Mouse (Mus musculus) embryonic facial prominence, embryonic 10.5 days (tissue): Measurements from ENCODE around the gene Lrrc47. TPM values are rescaled to one million over a fixed set of nuclear protein-coding genes. Genes with fewer than 3 reads are reported as not detected.

Source experiments
- DNase-seq: peaks from one replicate; pipeline ENCODE4 v3.0.0-alpha.2; 2017; ENCODE audit warnings: low spot score
- H3K27ac ChIP-seq: fragments of 300-500 bp; sonication (generic); replicated peaks from 2 replicates; pipeline ENCODE4 v1.5.1; 2016; ENCODE audit warnings: mild to moderate bottlenecking
- H3K27me3 ChIP-seq: fragments of 300-500 bp; sonication (generic); replicated peaks from 2 replicates; pipeline ENCODE4 v1.6.1; 2016; ENCODE audit warnings: low read depth, mild to moderate bottlenecking; ENCODE audit not compliant: poor library complexity, severe bottlenecking
- H3K36me3 ChIP-seq: fragments of 300-500 bp; sonication (generic); replicated peaks from 2 replicates; pipeline ENCODE4 v1.6.1; 2016; ENCODE audit warnings: mild to moderate bottlenecking, moderate library complexity
- H3K4me1 ChIP-seq: fragments of 300-500 bp; sonication (generic); 2 replicates; pipeline ENCODE4 v1.6.1; 2016
- H3K4me3 ChIP-seq: fragments of 300-500 bp; sonication (generic); 2 replicates; pipeline ENCODE4 v1.5.1; 2016; ENCODE audit warnings: mild to moderate bottlenecking, moderate library complexity
- H3K9me3 ChIP-seq: fragments of 300-500 bp; sonication (generic); 2 replicates; pipeline ENCODE4 v1.6.1; 2016; ENCODE audit warnings: mild to moderate bottlenecking
- WGBS: fragments of 180-500 bp; shearing (Covaris S2); methylation state at CpG from one replicate; pipeline ENCODE4 v1.1.7; 2016; 5-methylcytosine and 5-hydroxymethylcytosine counted together
- polyA plus RNA-seq: library from polyadenylated mRNA; unstranded; fragments of >200 nt; fragmentation: Nextera tagmentation; extraction: Ambion mirVana; gene quantifications from 2 replicates; pipeline ENCODE4 v1.2.1, GENCODE M21; 2016

Lrrc47 gene
- polyA plus RNA-seq, 1 experiment from 2014 or later = 24.9 TPM

GRCm38 (mm10) chr4:154064827-154065773 is 53.6 kb downstream of the Lrrc47 start:
- Histone ChIP-seq H3K27ac (no peak overlapping the region), H3K27me3 (peaks cover 9% of the 10 kb centered on the region), H3K4me3 (no peak overlapping the region), H3K9me3 (no peaks in the 10 kb centered on the region), H3K36me3 (no peaks in the 10 kb centered on the region), H3K4me1 (no peaks in the 10 kb centered on the region)
- DNase-seq = peak; percentile 16
- 63% methylated on average over 14 of the region's 14 CpGs for WGBS

GRCm38 (mm10) chr4:154070896-154071295 is 59.4 kb downstream of the Lrrc47 start:
- no peaks in the 10 kb centered on the region for H3K36me3 ChIP-seq
- peak; percentile 69 for DNase-seq
- no peak overlapping the region for H3K27ac ChIP-seq
- WGBS = under 1% methylated on average over 5 of the region's 5 CpGs
- H3K27me3 ChIP-seq = peaks cover 47% of the 10 kb centered on the region
- peaks cover 16% of the 10 kb centered on the region for H3K4me1 ChIP-seq
- H3K4me3 ChIP-seq = no peak overlapping the region
- H3K9me3 ChIP-seq = no peaks in the 10 kb centered on the region

Other genes with a start within 250 kb of the Lrrc47 start
- gene A430005L14Rik, start 54.5 kb upstream of the Lrrc47 start, polyA plus RNA-seq = 114 and 118 TPM in 2 replicates
- 12.1 and 13.8 TPM in 2 replicates for gene Dffb, start 36.6 kb upstream of the Lrrc47 start, polyA plus RNA-seq
- gene Cep104, start 36.5 kb upstream of the Lrrc47 start, polyA plus RNA-seq = 20.5 and 23.5 TPM in 2 replicates
- gene Smim1, start 14.5 kb downstream of the Lrrc47 start, polyA plus RNA-seq = 19.3 and 24.5 TPM in 2 replicates
- not detected in 2 replicates for gene Ccdc27, start 30.9 kb downstream of the Lrrc47 start, polyA plus RNA-seq
- gene Trp73, start 128.5 kb downstream of the Lrrc47 start, polyA plus RNA-seq = 0.59 and 0.97 TPM in 2 replicates
- gene Wrap73, start 130.6 kb downstream of the Lrrc47 start, polyA plus RNA-seq = 45.5 and 50.1 TPM in 2 replicates
- gene Tprgl, start 148.9 kb downstream of the Lrrc47 start, polyA plus RNA-seq = 108 and 115 TPM in 2 replicates
- gene Megf6, start 159.0 kb downstream of the Lrrc47 start, polyA plus RNA-seq = 37.9 and 38.7 TPM in 2 replicates